Mouse (Mus musculus) midbrain, embryonic 14.5 days (tissue): Measurements from ENCODE around the gene Tmprss15. TPM values are rescaled to one million over a fixed set of nuclear protein-coding genes. Genes with fewer than 3 reads are reported as not detected.
A peak's percentile ranks its signal among the peaks of the same experiment; 100 is the strongest.

ENCODE experiments used
- ATAC-seq: fragments of 200-750 bp; cut with Nextera tagmentation; 2 replicates; pipeline ENCODE4 v1.8.0; 2017; ENCODE audit warnings: moderate number of reproducible peaks, moderate library complexity; ENCODE audit not compliant: low FRiP score, low TSS enrichment
- DNase-seq: peaks from one replicate; pipeline ENCODE4 v3.0.0-alpha.2; 2015
- H3K27ac ChIP-seq: fragments of 300-500 bp; sonication (generic); replicated peaks from 2 replicates; pipeline ENCODE4 v1.5.1; 2014; ENCODE audit warnings: mild to moderate bottlenecking, low read depth, low read length, moderate library complexity
- H3K27me3 ChIP-seq: fragments of 300-500 bp; sonication (generic); 2 replicates; pipeline ENCODE4 v1.6.1; 2014; ENCODE audit warnings: low read length, control low read depth, mixed read lengths; ENCODE audit not compliant: control insufficient read depth, insufficient read depth
- H3K36me3 ChIP-seq: fragments of 300-500 bp; sonication (generic); 2 replicates; pipeline ENCODE4 v1.6.1; 2014; ENCODE audit warnings: low read length, control low read depth; ENCODE audit not compliant: control insufficient read depth, insufficient read depth
- H3K4me1 ChIP-seq: fragments of 300-500 bp; sonication (generic); 2 replicates; pipeline ENCODE4 v1.6.1; 2014; ENCODE audit warnings: mild to moderate bottlenecking, antibody characterized with exemption, low read length, control low read depth; ENCODE audit not compliant: control insufficient read depth, insufficient read depth
- H3K4me2 ChIP-seq: fragments of 300-500 bp; sonication (generic); 2 replicates; pipeline ENCODE4 v1.6.1; 2014; ENCODE audit warnings: mild to moderate bottlenecking, low read length, moderate library complexity
- H3K4me3 ChIP-seq: fragments of 300-500 bp; sonication (generic); replicated peaks from 2 replicates; pipeline ENCODE4 v1.5.1; 2014; ENCODE audit warnings: low read depth, low read length
- H3K9ac ChIP-seq: fragments of 300-500 bp; sonication (generic); replicated peaks from 2 replicates; pipeline ENCODE4 v1.6.1; 2014; ENCODE audit warnings: mild to moderate bottlenecking, low read length, moderate library complexity
- H3K9me3 ChIP-seq: fragments of 300-500 bp; sonication (generic); 2 replicates; pipeline ENCODE4 v1.6.1; 2016; ENCODE audit warnings: low read length, control low read depth, mixed read lengths; ENCODE audit not compliant: control insufficient read depth
- WGBS: fragments of 180-500 bp; shearing (Covaris S2); extraction: QIAGEN DNeasy Blood & Tissue Kit; methylation state at CpG from one replicate; pipeline ENCODE4 v1.1.7; 2014; 5-methylcytosine and 5-hydroxymethylcytosine counted together
- polyA plus RNA-seq: library from polyadenylated mRNA; unstranded; fragments of >200 nt; fragmentation: Nextera tagmentation; extraction: Ambion mirVana; gene quantifications from 2 replicates; pipeline ENCODE4 v1.2.1, GENCODE M21; 2014

Tmprss15 gene
- polyA plus RNA-seq, 1 experiment from 2014 or later = not detected

DNA sequence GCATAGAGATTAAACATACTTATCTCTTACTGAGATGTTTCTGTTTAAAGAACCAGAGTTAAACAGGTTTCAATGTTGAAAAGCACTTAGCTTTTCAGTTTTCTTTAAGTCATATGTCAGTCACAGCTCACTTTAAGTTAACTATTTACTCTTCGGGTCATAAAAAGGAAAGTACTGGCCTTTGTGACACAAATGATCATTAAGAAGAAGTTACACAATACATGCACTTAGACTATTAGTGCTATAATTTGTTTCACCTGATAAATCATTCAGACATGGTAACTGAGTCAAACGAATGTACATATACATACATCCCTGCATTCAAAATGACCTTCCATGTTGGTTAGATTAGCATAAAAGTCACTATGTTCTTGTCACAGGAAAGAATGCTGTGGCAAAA, 58.3 kb downstream of the Tmprss15 start:
- Histone ChIP-seq H3K9ac (no peak overlapping the region), H3K36me3 (no peaks in the 10 kb centered on the region), H3K4me1 (no peaks in the 10 kb centered on the region), H3K9me3 (no peaks in the 10 kb centered on the region), H3K27me3 (no peaks in the 10 kb centered on the region), H3K4me3 (no peak overlapping the region), H3K4me2 (no peak overlapping the region), H3K27ac (no peak overlapping the region)
- WGBS = 89% methylated on average over 2 of the region's 2 CpGs
- DNase-seq = no peak
- ATAC-seq = no peak

DNA sequence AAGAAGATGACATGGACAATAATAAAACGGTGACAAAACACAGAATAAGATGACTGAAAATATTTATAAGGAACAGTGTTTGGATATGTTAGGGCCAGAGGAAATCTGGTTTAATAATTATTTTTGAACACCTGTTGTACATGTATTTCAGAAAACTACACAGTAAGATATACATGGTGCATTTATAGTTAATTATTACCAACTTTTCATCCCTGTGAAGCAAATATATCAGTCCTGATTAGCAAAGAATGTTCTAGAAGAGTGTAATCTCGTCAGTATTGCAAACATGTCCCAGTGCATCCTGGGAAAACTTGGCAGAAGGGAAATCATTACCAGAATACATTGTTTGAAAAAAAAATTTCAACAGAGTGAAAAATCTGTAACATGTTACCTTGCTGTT, 88.1 kb downstream of the Tmprss15 start:
- no peaks in the 10 kb centered on the region for H3K4me1 ChIP-seq
- no peak overlapping the region for H3K27ac ChIP-seq
- no peak overlapping the region for H3K4me2 ChIP-seq
- H3K9ac ChIP-seq = no peak overlapping the region
- DNase-seq (no peak), ATAC-seq (no peak)
- no peaks in the 10 kb centered on the region for H3K9me3 ChIP-seq
- no peaks in the 10 kb centered on the region for H3K36me3 ChIP-seq
- WGBS = 90% methylated on average over 2 of the region's 2 CpGs
- no peaks in the 10 kb centered on the region for H3K27me3 ChIP-seq
- no peak overlapping the region for H3K4me3 ChIP-seq

DNA sequence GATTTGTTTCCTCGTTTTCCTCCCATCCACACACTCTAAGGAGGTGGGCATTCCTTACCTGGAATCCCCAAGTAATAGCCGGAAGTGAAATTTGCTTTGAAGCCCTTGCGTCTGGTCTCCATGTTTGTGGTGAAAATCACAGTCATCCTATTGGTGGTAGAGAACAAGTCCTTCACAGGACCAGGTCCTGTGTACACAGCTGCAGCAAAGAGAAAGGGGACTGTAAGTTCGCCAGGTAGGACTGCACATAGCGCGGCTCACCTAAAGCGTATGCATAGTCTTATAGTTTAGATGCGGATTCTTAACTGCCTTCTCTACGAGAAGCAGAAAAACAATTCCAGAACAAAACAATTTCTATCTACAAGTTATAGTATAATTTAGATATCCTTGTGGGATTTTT, 89.2 kb downstream of the Tmprss15 start:
- H3K4me1 ChIP-seq = no peaks in the 10 kb centered on the region
- no peaks in the 10 kb centered on the region for H3K27me3 ChIP-seq
- 89% methylated on average over 9 of the region's 9 CpGs for WGBS
- H3K9me3 ChIP-seq = no peaks in the 10 kb centered on the region
- H3K9ac ChIP-seq = no peak overlapping the region
- H3K4me2 ChIP-seq = no peak overlapping the region
- no peak for DNase-seq
- ATAC-seq = no peak
- no peak overlapping the region for H3K4me3 ChIP-seq
- H3K36me3 ChIP-seq = no peaks in the 10 kb centered on the region
- H3K27ac ChIP-seq = no peak overlapping the region

DNA sequence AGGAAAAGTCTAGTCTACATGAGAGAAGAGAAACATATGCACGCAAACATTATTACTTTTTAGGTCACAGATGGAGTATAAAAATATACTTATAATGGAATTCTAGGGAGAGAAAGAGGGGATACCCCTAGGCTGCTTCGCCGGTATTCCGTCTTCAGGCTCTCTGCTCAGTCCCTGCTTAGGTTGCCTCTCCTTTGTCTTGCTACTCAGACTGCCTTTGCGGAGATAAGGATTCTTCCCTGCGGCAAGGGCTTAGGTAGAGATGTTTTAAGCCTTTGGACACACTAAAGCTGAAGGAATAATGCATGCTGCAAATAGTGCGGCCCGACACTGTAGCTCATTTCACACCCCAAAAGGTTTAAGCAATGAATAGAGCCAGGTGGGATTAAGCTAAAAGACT, 114.5 kb downstream of the Tmprss15 start:
- no peak overlapping the region for H3K4me3 ChIP-seq
- no peaks in the 10 kb centered on the region for H3K36me3 ChIP-seq
- 25% methylated on average over 8 of the region's 8 CpGs for WGBS
- no peak overlapping the region; the same call in 1 of the 2 replicates for H3K4me2 ChIP-seq
- H3K9me3 ChIP-seq = no peaks in the 10 kb centered on the region
- peak; percentile 74 for DNase-seq
- no peaks in the 10 kb centered on the region for H3K27me3 ChIP-seq
- no peaks in the 10 kb centered on the region for H3K4me1 ChIP-seq
- ATAC-seq = peak; percentile 50; the same call in 1 of the 2 replicates
- no peak overlapping the region for H3K9ac ChIP-seq
- H3K27ac ChIP-seq = no peak overlapping the region

DNA sequence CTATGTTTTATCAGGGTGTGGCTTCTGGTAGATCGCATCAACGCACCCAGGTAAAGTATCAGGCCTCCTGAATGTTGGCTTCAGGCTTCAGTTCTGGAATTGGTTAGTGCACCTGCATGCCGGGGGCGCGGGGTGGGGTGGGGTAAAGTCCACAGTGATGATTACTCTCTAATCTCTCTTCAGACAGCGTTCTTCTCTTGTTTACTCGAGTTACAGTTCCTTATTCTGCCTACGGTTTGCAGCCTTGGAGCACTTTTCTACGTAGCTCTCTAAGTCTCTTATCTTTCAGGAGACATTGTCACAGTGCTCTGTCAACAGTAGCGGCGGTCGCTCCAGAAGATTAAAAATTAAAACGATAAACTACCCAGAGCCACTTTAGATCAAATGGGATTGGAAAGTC, 116.8 kb downstream of the Tmprss15 start:
- no peaks in the 10 kb centered on the region for H3K4me1 ChIP-seq
- H3K9ac ChIP-seq = no peak overlapping the region
- no peak overlapping the region for H3K27ac ChIP-seq
- H3K4me2 ChIP-seq = no peak overlapping the region
- no peaks in the 10 kb centered on the region for H3K27me3 ChIP-seq
- DNase-seq (no peak), ATAC-seq (no peak)
- WGBS = 93% methylated on average over 13 of the region's 13 CpGs
- H3K4me3 ChIP-seq = no peak overlapping the region
- no peaks in the 10 kb centered on the region for H3K36me3 ChIP-seq
- no peaks in the 10 kb centered on the region for H3K9me3 ChIP-seq

DNA sequence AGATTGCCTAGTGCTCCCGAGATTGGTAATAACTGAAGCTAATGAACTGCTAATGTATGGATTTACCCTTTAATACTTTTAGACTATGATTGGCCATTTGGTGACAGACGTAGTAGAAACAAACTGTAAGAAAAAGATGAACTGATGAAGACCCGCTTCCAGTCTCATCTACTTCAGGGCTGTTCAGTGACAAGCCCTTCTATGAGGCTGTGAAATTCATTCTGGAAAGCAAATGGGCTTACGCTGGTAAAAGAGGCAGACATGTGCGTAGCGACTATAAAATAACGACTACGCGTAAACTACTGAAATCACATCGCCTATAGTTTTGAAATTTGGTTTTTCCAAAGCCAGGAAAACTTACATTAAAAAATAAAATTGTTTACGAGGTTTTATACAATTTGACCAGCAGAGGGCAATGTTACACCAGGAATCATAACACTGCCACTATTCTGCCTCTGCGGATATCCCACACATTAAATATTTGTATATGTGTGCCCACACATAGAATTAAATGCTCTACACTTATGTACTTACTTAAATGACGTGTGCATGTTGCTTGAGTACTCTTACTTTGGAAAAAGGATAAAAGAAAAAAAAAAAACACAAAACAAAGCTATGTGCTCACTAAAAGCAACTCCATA, 121.7 kb downstream of the Tmprss15 start:
- H3K4me2 ChIP-seq = no peak overlapping the region
- H3K9ac ChIP-seq = no peak overlapping the region
- no peaks in the 10 kb centered on the region for H3K36me3 ChIP-seq
- ATAC-seq = no peak
- H3K9me3 ChIP-seq = no peaks in the 10 kb centered on the region
- H3K27ac ChIP-seq = no peak overlapping the region
- H3K4me1 ChIP-seq = no peaks in the 10 kb centered on the region
- DNase-seq = peak; percentile 85
- 34% methylated on average over 13 of the region's 13 CpGs for WGBS
- H3K4me3 ChIP-seq = no peak overlapping the region
- H3K27me3 ChIP-seq = no peaks in the 10 kb centered on the region

DNA sequence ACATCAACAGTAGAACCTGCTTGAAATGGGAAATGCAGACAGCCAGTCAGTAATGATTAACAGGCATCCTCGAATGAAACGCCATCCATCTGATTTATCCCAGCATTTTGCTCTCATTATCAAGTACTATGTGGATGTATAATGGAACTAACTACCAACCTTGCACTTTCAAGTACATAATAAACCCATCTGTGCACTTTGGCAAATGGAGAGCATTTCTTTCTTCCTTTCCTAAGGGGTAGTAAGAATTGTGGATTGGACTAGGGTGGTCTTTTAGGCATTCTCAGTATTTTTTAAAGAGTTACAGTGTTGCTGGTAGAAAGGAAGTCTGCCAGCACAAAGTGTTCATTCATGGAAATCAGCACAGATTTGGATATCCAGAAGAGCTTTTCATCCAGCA, 133.5 kb downstream of the Tmprss15 start:
- Histone ChIP-seq H3K4me2 (no peak overlapping the region), H3K4me1 (no peaks in the 10 kb centered on the region), H3K9me3 (no peaks in the 10 kb centered on the region), H3K27me3 (no peaks in the 10 kb centered on the region), H3K27ac (no peak overlapping the region), H3K36me3 (no peaks in the 10 kb centered on the region), H3K9ac (no peak overlapping the region), H3K4me3 (no peak overlapping the region)
- 83% methylated on average over 2 of the region's 2 CpGs for WGBS
- ATAC-seq (no peak), DNase-seq (no peak)

DNA sequence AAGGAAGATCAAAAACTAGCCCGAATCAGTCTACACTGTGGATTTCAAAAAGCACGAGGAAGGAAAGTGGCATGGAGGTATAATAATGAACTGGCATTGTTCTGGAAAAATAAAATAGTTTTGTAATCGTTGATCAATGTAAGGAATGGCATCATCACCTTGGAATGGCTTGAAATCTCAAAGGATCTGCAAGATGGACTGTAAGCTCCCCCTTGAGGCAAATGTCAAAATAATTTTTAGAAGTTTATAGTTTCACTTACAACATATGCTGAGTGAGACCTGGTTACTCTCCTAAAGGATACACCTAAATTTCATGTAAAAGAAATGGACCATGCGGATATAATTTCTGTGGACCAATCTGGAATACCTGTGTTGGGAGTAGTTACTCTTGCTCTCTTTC, 140.5 kb downstream of the Tmprss15 start:
- no peak overlapping the region for H3K4me3 ChIP-seq
- no peak overlapping the region for H3K27ac ChIP-seq
- no peaks in the 10 kb centered on the region for H3K27me3 ChIP-seq
- no peaks in the 10 kb centered on the region for H3K4me1 ChIP-seq
- no peaks in the 10 kb centered on the region for H3K9me3 ChIP-seq
- H3K9ac ChIP-seq = no peak overlapping the region
- no peaks in the 10 kb centered on the region for H3K36me3 ChIP-seq
- no peak overlapping the region for H3K4me2 ChIP-seq
- 81% methylated on average over 4 of the region's 4 CpGs for WGBS
- ATAC-seq = no peak
- peak; percentile 64 for DNase-seq

DNA sequence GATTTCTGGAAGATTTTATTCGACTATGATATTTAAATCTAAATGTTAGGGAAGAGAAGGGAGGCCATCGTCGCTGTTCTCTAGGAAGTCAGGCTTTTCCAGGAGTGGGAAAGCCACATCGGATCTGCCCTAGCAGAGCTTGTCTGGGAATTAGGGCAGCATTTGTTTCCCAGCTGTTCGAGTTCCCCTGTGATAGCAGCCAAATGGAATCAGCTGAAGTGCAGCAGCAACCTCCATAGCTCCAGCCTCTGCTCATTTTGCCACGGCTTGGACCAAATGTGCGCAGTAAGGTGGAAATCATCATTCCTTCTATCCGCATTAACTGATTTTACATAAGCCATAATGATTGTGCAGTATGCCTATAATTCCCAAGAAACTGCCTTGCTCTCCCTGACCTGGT, 153.1 kb downstream of the Tmprss15 start:
- no peaks in the 10 kb centered on the region for H3K9me3 ChIP-seq
- no peak overlapping the region for H3K27ac ChIP-seq
- no peak overlapping the region for H3K4me2 ChIP-seq
- WGBS = 82% methylated on average over 8 of the region's 8 CpGs
- no peaks in the 10 kb centered on the region for H3K27me3 ChIP-seq
- no peaks in the 10 kb centered on the region for H3K36me3 ChIP-seq
- H3K9ac ChIP-seq = no peak overlapping the region
- no peaks in the 10 kb centered on the region for H3K4me1 ChIP-seq
- no peak for DNase-seq
- no peak for ATAC-seq
- H3K4me3 ChIP-seq = no peak overlapping the region
